Mouse (Mus musculus): Measurements from ENCODE around the gene Ccdc12. TPM values are rescaled to one million over a fixed set of nuclear protein-coding genes. Genes with fewer than 3 reads are reported as not detected.

Gene Ccdc12
- 10 to 100 TPM; 56.2 to 69.2 (median 65.3) TPM for total RNA-seq (2022)

- peak; percentile 97 for DNase-seq (ENCODE audit: low spot score)
Measured at GRCm38 (mm10) chr9:110656249-110657221, at the start of gene Ccdc12. TSS of gene Ccdc12 (plus strand) at chr9:110656503.

- no peak for DNase-seq (ENCODE audit: low spot score)
Measured at GRCm38 (mm10) chr9:110611471-110611870, 44.8 kb upstream of the Ccdc12 start.

GRCm38 (mm10) chr9:110617081-110617480 lies 39.2 kb upstream of the Ccdc12 start:
- peak; percentile 45 for DNase-seq (ENCODE audit: low spot score)

DNA sequence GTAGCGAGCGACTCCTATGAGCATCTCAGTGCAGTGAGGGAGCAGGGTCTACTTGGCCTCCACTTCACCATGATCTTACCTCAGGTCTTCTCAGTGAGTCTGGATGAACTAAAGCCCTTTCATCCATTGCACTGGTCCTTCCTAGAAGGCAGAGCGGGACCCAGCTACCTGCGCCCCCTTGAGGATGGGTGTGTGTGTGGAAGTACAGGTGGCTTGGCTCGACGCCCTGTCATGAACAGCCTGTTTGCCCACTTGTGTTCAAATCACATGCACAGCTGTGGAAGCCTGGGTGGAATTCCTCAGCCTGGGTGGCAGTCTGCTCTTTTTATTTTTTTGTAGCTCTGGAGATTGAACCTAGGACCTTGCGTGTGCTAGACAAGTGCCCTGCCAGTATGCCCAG lies 36.1 kb upstream of the Ccdc12 start:
- no peak for DNase-seq (ENCODE audit: low spot score)

DNA sequence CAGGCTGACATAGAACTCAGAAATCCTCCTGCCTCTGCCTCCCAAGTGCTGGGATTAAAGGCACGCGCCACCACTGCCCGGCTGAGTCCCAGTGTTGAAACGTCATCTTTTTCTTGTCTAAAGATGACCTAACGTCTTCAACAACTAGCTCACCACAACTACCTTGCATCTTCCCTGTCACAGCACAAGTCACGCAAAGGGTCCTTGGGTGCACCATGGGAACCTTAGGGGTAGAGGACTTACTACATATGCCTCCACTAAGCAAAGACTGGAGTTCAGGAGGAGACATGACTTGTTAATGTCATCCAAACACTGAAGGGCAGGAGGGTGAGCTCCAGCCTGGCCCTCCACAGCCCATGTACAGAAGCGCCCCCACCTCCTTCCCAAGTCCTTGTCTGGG lies 35.6 kb upstream of the Ccdc12 start:
- no peak for DNase-seq (ENCODE audit: low spot score)

- DNase-seq (ENCODE audit: low spot score): no peak
Measured at GRCm38 (mm10) chr9:110622621-110623219, 33.6 kb upstream of the Ccdc12 start.

- no peak for DNase-seq (ENCODE audit: low spot score)
Measured at GRCm38 (mm10) chr9:110623416-110624195, 32.7 kb upstream of the Ccdc12 start.

- peak; percentile 81 for DNase-seq (ENCODE audit: low spot score)
Measured at GRCm38 (mm10) chr9:110624361-110625166, 31.7 kb upstream of the Ccdc12 start, which contains the start of gene Nradd. TSS of gene Nradd (minus strand) at chr9:110624452.

GRCm38 (mm10) chr9:110625350-110625908 lies 30.9 kb upstream of the Ccdc12 start:
- DNase-seq (ENCODE audit: low spot score): no peak

- no peak for DNase-seq (ENCODE audit: low spot score)
Measured at GRCm38 (mm10) chr9:110630171-110630570, 26.1 kb upstream of the Ccdc12 start.

DNA sequence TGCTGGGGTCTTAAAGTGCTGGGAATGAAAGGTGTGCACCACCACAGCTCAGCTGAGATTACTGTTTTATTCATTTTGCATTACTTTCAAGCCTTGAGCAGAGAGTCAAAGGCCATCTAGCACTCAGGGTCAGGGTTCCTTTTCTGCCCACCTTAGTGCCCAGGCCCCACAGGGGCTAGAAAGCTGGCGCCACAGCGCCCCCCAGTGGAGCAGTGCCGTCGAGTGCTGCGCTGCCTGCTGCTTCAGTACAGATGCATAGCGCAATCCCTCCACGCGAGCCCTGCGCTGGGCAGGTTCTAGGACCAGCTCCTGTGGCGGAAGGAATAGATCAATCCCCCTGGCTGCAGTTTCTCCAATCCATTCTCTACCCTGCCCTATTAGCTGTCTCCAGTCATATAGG lies 25.1 kb upstream of the Ccdc12 start:
- no peak for DNase-seq (ENCODE audit: low spot score)

DNA sequence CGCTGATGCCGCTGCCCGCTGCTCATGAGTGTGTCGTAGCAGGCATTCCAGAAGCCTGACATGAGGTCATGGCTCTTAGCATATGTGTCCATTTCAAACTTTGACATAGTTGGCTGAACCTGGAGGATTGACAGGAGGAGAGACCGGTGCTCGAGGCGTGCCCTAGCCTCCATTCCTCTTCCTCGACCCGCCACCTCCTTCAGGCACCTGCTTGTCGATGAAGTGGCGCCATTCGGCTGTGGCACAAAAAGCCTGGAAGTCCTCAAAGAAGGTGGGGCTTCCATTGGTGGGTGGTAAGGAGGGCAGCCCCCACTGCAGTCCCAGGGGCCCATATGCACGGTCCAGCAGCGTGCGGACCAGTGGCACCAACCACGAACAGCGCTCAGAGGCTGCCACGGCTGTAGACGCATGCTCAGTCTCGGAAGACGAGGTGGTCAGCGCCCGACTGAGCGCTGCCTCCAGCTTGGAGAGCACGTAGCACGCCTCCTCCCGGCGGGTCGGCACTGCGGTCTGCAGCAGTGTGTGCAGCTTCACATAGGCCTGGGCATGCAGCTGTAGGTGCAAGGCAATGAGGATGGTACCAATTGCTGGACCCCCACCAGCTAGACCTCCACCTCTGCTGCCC lies 24.5 kb upstream of the Ccdc12 start:
- DNase-seq (ENCODE audit: low spot score): no peak

- DNase-seq (ENCODE audit: low spot score): no peak
Measured at GRCm38 (mm10) chr9:110632671-110633070, 23.6 kb upstream of the Ccdc12 start.

- DNase-seq (ENCODE audit: low spot score): no peak
Measured at GRCm38 (mm10) chr9:110633882-110634281, 22.4 kb upstream of the Ccdc12 start.

GRCm38 (mm10) chr9:110635225-110635624 lies 21.1 kb upstream of the Ccdc12 start:
- DNase-seq (ENCODE audit: low spot score): peak; percentile 84

DNA sequence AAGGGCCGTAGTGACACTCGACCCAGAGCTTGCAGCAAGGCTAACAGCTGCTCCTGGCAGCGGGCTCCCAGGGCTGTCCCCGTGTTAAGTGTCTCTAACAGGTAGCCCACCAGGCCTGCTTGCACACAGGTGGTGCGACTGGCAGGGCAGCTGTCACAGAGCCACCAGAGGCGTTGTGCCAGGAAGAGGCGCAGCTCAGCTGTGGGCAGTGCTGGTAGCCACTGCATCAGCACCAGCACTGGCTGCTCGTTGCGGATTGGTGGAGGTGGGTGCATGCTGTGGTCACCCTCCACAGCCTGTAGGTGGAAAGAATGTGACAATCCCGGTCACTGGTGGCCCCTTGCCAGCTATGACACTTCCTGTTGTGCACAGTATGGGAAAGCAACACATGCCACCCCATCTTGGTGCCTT lies 17.7 kb upstream of the Ccdc12 start:
- DNase-seq (ENCODE audit: low spot score): no peak

DNA sequence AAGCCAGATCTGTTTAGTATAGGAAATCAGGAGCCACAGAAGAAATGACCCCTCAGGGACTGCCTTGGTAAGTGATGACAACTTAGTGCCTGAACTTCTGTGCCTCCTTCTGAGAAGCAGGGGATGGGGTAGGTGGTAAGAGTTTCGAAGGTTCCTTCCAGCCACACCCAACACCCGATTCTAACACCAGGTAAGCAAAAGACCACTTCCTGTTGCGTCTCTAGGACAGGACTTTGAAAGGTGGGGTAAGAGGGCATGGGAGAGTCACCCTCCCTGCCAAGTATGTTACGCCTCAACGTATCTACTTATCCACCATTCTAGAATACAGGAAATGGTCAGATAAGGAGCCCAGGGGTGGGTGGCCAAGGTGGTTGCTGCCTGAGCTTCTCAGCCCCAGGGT lies 15.3 kb upstream of the Ccdc12 start:
- no peak for DNase-seq (ENCODE audit: low spot score)

- no peak for DNase-seq (ENCODE audit: low spot score)
Measured at GRCm38 (mm10) chr9:110642812-110643524, 13.3 kb upstream of the Ccdc12 start.

GRCm38 (mm10) chr9:110643787-110644186 lies 12.5 kb upstream of the Ccdc12 start:
- no peak for DNase-seq (ENCODE audit: low spot score)

DNA sequence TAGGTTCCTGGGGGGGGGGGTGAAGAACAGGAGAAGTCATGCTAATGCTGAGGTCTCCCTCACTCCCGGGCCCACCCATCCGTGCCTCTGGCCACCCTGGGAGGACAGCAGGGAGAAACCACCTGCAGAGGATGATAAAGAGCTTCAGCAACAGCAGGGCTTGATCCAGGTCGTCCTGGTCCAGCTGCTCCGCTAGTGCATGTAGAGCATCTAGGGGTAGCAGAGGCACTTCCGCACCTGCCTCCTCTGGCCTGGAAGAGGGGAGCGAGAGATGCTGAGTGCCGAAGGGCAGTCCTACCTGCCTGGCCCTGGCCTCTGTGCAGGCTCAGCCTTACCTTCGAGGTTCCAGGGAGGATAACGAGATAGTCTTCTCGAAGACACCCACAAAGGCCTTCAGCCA lies 12.0 kb upstream of the Ccdc12 start:
- no peak for DNase-seq (ENCODE audit: low spot score)
